Mouse (Mus musculus) hindbrain, embryonic 16.5 days (tissue): Measurements from ENCODE around the gene Dlgap3. TPM values are rescaled to one million over a fixed set of nuclear protein-coding genes. Genes with fewer than 3 reads are reported as not detected.

Source experiments
- ATAC-seq: fragments of 200-750 bp; cut with Nextera tagmentation; 2 replicates; pipeline ENCODE4 v1.8.0; 2017; ENCODE audit warnings: moderate TSS enrichment, moderate library complexity
- H3K27ac ChIP-seq: fragments of 300-500 bp; sonication (generic); 2 replicates; pipeline ENCODE4 v1.5.1; 2014; ENCODE audit warnings: low read depth, mild to moderate bottlenecking, control low read depth, low read length, moderate library complexity
- H3K27me3 ChIP-seq: fragments of 300-500 bp; sonication (generic); replicated peaks from 2 replicates; pipeline ENCODE4 v1.6.1; 2014; ENCODE audit warnings: low read length; ENCODE audit not compliant: control insufficient read depth, insufficient read depth
- H3K36me3 ChIP-seq: fragments of 300-500 bp; sonication (generic); 2 replicates; pipeline ENCODE4 v1.6.1; 2014; ENCODE audit warnings: mild to moderate bottlenecking, low read length, moderate library complexity, mixed read lengths; ENCODE audit not compliant: control insufficient read depth, insufficient read depth
- H3K4me1 ChIP-seq: fragments of 300-500 bp; sonication (generic); 2 replicates; pipeline ENCODE4 v1.6.1; 2014; ENCODE audit warnings: low read depth, low read length; ENCODE audit not compliant: control insufficient read depth, insufficient read depth
- H3K4me2 ChIP-seq: fragments of 300-500 bp; sonication (generic); 2 replicates; pipeline ENCODE4 v1.6.1; 2014; ENCODE audit warnings: mild to moderate bottlenecking, low read length, control low read depth, moderate library complexity
- H3K4me3 ChIP-seq: fragments of 300-500 bp; sonication (generic); 2 replicates; pipeline ENCODE4 v1.5.1; 2014; ENCODE audit warnings: mild to moderate bottlenecking, low read length, control low read depth, moderate library complexity
- H3K9ac ChIP-seq: fragments of 300-500 bp; sonication (generic); 2 replicates; pipeline ENCODE4 v1.6.1; 2014; ENCODE audit warnings: low read depth, mild to moderate bottlenecking, control low read depth, low read length, moderate library complexity
- H3K9me3 ChIP-seq: fragments of 300-500 bp; sonication (generic); 2 replicates; pipeline ENCODE4 v1.6.1; 2014; ENCODE audit warnings: mild to moderate bottlenecking, low read length, moderate library complexity; ENCODE audit not compliant: control insufficient read depth
- WGBS: fragments of 180-500 bp; shearing (Covaris S2); extraction: QIAGEN DNeasy Blood & Tissue Kit; methylation state at CpG from one replicate; pipeline ENCODE4 v1.1.7; 2014; 5-methylcytosine and 5-hydroxymethylcytosine counted together
- polyA plus RNA-seq: library from polyadenylated mRNA; unstranded; fragments of >200 nt; fragmentation: Nextera tagmentation; extraction: Ambion mirVana; gene quantifications from 2 replicates; pipeline ENCODE4 v1.2.1, GENCODE M21; 2015

Gene Dlgap3
- polyA plus RNA-seq, 1 experiment from 2014 or later: 21.0 TPM

- Histone ChIP-seq H3K4me2 (peak overlapping the region; percentile 91), H3K4me3 (peak overlapping the region; percentile 51), H3K9ac (peak overlapping the region; percentile 77), H3K9me3 (no peaks in the 10 kb centered on the region), H3K36me3 (0 out of 2 replicates have a peak, but pooled peaks cover 4% of the 10 kb centered on the region), H3K4me1 (peaks cover 30% of the 10 kb centered on the region), H3K27me3 (no peaks in the 10 kb centered on the region), H3K27ac (peak overlapping the region; percentile 73)
- whole genome bisulfite sequencing: under 1% methylated on average over 54 of the region's 67 CpGs
- peak; percentile 53 for ATAC-seq
These were observed 66.9 kb downstream of the Dlgap3 start for GRCm38 (mm10) chr4:127235742-127236487.

- ATAC-seq: no peak
- Histone ChIP-seq H3K27me3 (no peaks in the 10 kb centered on the region), H3K4me2 (peak overlapping the region; percentile 91), H3K27ac (peak overlapping the region; percentile 73), H3K4me3 (peak overlapping the region; percentile 51), H3K9ac (peak overlapping the region; percentile 77), H3K9me3 (no peaks in the 10 kb centered on the region), H3K36me3 (0 out of 2 replicates have a peak, but pooled peaks cover 4% of the 10 kb centered on the region), H3K4me1 (peaks cover 30% of the 10 kb centered on the region)
- 2% methylated on average over 14 of the region's 14 CpGs for WGBS
These were observed 67.6 kb downstream of the Dlgap3 start for GRCm38 (mm10) chr4:127236631-127237030.

DNA sequence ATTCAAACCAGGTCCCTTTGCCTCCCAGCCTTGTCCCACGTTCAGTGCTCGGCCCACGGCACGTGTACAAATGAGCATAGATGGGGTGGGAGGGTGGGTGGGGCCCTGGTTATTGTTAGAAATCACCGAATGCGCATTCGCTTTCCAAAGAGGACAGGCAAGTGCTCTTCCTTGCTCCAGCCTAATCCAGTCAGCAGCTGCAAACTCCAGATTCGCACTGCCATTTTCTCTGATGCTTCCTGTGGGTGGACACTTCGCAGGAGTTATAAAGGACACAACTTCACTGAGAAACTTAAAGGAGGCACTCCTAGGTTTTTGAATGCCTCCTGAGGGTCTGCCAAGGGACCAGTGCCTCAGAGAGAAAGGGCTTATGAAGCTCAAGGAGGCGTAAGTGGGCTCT is 68.3 kb downstream of the Dlgap3 start:
- Histone ChIP-seq H3K27me3 (no peaks in the 10 kb centered on the region), H3K4me1 (peaks cover 25% of the 10 kb centered on the region), H3K9ac (no peak overlapping the region), H3K4me3 (no peak overlapping the region), H3K27ac (no peak overlapping the region), H3K4me2 (no peak overlapping the region), H3K9me3 (no peaks in the 10 kb centered on the region), H3K36me3 (0 out of 2 replicates have a peak, but pooled peaks cover 4% of the 10 kb centered on the region)
- WGBS: 50% methylated on average over 10 of the region's 10 CpGs
- ATAC-seq: no peak

GRCm38 (mm10) chr4:127242696-127243095 is 73.7 kb downstream of the Dlgap3 start:
- WGBS: 68% methylated on average over 6 of the region's 6 CpGs
- H3K4me2 ChIP-seq: no peak overlapping the region
- H3K36me3 ChIP-seq: peaks cover 6% of the 10 kb centered on the region
- no peak for ATAC-seq
- no peaks in the 10 kb centered on the region for H3K27me3 ChIP-seq
- peaks cover 13% of the 10 kb centered on the region for H3K4me1 ChIP-seq
- H3K27ac ChIP-seq: no peak overlapping the region
- H3K4me3 ChIP-seq: no peak overlapping the region
- H3K9ac ChIP-seq: no peak overlapping the region
- H3K9me3 ChIP-seq: no peaks in the 10 kb centered on the region

- Histone ChIP-seq H3K9me3 (no peaks in the 10 kb centered on the region), H3K4me2 (peak within 1 kb of the TSS; percentile 91), H3K9ac (peak within 1 kb of the TSS; percentile 82), H3K27me3 (no peaks in the 10 kb centered on the region), H3K27ac (peak within 1 kb of the TSS; percentile 55; the same call in 1 of the 2 replicates), H3K4me3 (peak within 1 kb of the TSS; percentile 72), H3K4me1 (peaks cover 13% of the 10 kb centered on the region), H3K36me3 (peaks cover 10% of the 10 kb centered on the region)
- ATAC-seq: peak; percentile 95
- WGBS: 0% methylated on average over 29 of the region's 29 CpGs
These were observed 74.5 kb downstream of the Dlgap3 start, which contains the start of gene Smim12 for GRCm38 (mm10) chr4:127243552-127243951. Gene Smim12, plus strand, starts transcription at chr4:127243784.

GRCm38 (mm10) chr4:127243953-127244352 is 74.9 kb downstream of the Dlgap3 start:
- Histone ChIP-seq H3K27me3 (no peaks in the 10 kb centered on the region), H3K9me3 (no peaks in the 10 kb centered on the region), H3K9ac (peak overlapping the region; percentile 82), H3K4me2 (peak overlapping the region; percentile 91), H3K36me3 (peaks cover 10% of the 10 kb centered on the region), H3K4me1 (peaks cover 13% of the 10 kb centered on the region), H3K27ac (peak overlapping the region; percentile 55; the same call in 1 of the 2 replicates), H3K4me3 (peak overlapping the region; percentile 72)
- peak; percentile 72 for ATAC-seq
- WGBS: under 1% methylated on average over 26 of the region's 26 CpGs

GRCm38 (mm10) chr4:127249701-127250349 is 80.8 kb downstream of the Dlgap3 start:
- no peaks in the 10 kb centered on the region for H3K27me3 ChIP-seq
- no peak overlapping the region for H3K4me3 ChIP-seq
- no peak overlapping the region for H3K27ac ChIP-seq
- no peak overlapping the region for H3K4me2 ChIP-seq
- H3K9me3 ChIP-seq: no peaks in the 10 kb centered on the region
- ATAC-seq: peak; percentile 95
- peaks cover 10% of the 10 kb centered on the region for H3K36me3 ChIP-seq
- WGBS: 4% methylated on average over 5 of the region's 5 CpGs
- no peak overlapping the region; the same call in 1 of the 2 replicates for H3K9ac ChIP-seq
- H3K4me1 ChIP-seq: peaks cover 5% of the 10 kb centered on the region

DNA sequence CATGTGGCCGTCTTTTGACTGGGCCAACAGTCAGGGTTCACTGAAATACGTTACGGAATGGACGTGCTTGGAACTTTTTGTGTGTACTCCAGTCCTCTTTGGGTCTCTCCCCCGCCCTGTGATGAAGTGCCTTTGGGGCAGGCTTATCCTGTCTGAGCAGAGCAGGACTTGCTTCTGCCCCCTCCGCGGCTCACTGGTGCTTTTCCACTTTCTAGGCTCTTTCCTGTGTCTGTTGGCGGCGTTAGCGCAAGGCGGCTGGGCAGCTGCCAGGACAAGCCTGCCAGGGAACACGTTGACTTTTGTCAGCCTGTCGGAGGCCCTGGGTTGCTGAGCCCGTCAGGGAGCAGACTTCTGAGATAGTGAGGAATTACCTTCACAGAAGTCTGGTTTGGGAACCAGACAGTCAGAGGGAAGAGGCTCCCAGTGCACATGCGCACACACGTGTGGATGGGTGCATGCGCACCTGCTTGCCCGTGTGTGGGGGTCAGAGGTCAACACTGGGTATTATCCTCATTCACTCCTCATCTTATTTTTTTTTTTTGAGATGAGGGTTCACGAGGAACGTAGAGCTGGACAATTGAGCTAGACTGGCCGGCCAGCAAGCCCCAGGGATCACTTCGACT is 83.1 kb downstream of the Dlgap3 start:
- no peaks in the 10 kb centered on the region for H3K27me3 ChIP-seq
- no peak overlapping the region for H3K4me3 ChIP-seq
- H3K9ac ChIP-seq: no peak overlapping the region
- peak; percentile 43; the same call in 1 of the 2 replicates for ATAC-seq
- H3K4me2 ChIP-seq: 0 out of 2 replicates have a peak overlapping the region, but pooled peaks have one; percentile 3
- no peaks in the 10 kb centered on the region for H3K9me3 ChIP-seq
- peaks cover 8% of the 10 kb centered on the region for H3K36me3 ChIP-seq
- no peak overlapping the region for H3K27ac ChIP-seq
- WGBS: 56% methylated on average over 22 of the region's 22 CpGs
- no peaks in the 10 kb centered on the region for H3K4me1 ChIP-seq

DNA sequence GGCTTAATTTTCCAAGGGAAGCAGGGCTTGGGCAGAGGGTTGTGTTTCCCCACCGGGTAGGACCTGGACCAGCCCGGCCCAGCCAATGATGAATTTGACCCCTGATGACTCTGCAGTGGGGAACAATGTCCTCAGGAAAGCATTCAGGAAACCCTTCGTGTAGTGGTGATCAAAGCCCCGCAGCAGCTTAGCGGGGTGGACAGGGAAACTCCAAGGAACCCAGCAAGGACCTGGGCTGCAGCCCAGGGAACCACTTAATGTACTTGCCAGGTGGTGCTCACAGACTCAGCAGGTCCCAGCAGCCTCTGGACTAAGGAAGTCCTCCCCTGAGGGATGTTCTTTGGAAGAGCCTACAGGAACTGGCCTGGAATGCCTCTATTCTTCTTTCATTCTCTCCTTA is 87.7 kb downstream of the Dlgap3 start:
- Histone ChIP-seq H3K4me1 (no peaks in the 10 kb centered on the region), H3K27me3 (no peaks in the 10 kb centered on the region), H3K27ac (no peak overlapping the region), H3K9ac (no peak overlapping the region), H3K36me3 (no peaks in the 10 kb centered on the region), H3K9me3 (no peaks in the 10 kb centered on the region), H3K4me2 (no peak overlapping the region), H3K4me3 (no peak overlapping the region)
- 57% methylated on average over 5 of the region's 5 CpGs for WGBS
- ATAC-seq: no peak
